Mouse (Mus musculus) C2C12 (cell line): ENCODE data around the gene Ndufa6.
"Not testable (repeated sequence)": the region's sequence is repeated elsewhere in the genome, so short reads cannot be mapped to it uniquely, and the experiment has no call there.

Source experiments
- MYOD1 ChIP-seq: IDR thresholded peaks from one replicate; pipeline ENCODE4 v1.6.1; 2011; ENCODE audit warnings: low read depth; ENCODE audit not compliant: control insufficient read depth, insufficient read length
- USF1 ChIP-seq: IDR thresholded peaks from one replicate; pipeline ENCODE4 v1.6.1; 2011; ENCODE audit warnings: low read depth, mild to moderate bottlenecking, control low read depth, moderate library complexity

DNA sequence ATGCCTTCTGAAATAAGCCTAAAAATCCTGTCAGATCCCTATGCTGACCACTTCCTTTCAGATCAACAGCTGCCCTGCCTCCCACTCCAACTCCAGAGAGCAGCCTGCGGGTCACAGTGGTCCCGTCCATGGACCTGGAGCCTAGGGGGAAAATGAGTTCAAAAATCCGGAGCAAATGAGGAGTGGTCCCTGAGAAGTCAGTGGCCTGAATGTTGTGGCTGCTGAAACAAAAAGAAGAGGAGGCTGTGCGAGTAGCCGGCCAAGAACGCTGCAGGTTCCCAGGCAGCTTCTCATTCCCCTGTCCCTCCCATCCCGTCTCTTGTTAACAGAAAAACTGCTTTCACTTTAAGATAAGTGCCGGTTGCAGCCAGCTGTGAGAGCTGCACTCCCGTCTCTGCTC is 10.4 kb upstream of the Ndufa6 start:
- TF ChIP-seq MYOD1, USF1: not testable (repeated sequence)
